Mouse (Mus musculus) adrenal gland, adult 18-20 months (tissue): ENCODE measurements at regions not wholly inside any gene's neighbourhood (a gene's known extent, or its start where the extent isn't known, plus 50 kb on each side); places are given as distances from the start of the nearest gene placed in this dataset.

Source experiments
- DNase-seq, 2 experiments: peaks; one replicate each; pipeline ENCODE4 v3.0.0; 2021 to 2022; ENCODE audit warnings: low spot score in 2 of 2

DNA sequence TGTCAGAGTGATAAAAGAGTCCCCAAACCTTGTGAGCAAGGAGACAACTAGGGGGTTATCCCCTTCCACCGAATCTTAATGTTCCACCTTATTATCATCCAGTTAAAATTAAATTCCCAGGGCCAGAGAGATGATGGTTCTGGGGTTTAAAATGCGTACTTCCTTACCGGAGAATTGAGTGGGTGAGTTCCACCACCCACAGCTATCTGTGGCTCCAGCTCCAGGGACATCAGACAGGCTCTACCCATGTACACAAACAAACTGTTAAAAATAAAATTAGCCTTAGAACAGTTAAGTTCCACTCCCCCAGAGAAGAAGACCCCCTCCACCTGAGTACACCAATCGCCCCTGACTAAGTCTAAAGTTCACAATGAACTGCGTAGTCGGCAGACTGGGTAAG lies 52.0 kb upstream of the Mgat5 start:
- DNase-seq = no peak

DNA sequence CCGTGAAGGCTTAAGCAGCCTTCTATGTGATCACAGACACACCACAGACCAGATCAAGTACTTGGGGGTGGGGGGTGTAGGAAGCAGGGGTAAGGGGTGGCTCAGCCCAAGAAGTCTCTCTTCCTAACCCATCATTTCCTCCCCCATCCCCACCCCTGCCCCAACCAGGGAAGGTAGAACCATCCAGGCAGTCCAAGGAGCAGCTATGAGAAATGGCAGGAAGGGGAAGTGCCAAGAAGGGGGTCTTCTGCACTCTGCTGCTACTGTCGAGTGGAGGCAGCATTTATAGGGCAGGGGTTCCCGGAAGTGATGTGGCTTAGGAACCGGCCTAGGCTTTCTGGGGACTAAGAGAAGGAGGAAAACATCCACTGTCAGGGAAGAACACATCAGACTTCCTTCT lies 69.3 kb upstream of the Mgat5 start:
- no peak for DNase-seq

DNA sequence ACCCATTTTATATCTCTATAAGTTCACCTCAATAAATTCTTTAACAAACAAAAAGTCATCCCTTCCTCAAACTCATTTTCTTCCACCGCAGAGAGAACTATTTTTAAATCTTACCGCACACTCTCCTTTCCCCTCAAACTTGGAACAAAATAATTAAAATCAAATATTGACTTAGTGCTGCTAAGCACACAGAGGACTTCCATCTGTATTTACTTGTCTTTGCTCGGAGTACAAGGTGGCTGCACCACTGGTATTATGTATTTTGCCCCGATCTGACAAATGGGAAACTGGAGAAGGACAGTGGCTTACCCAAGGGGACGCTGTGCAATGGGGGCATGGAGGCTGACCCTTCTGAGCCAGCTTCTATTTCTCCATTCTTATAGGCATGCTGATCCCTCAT lies 72.9 kb upstream of the Mgat5 start:
- DNase-seq = no peak

DNA sequence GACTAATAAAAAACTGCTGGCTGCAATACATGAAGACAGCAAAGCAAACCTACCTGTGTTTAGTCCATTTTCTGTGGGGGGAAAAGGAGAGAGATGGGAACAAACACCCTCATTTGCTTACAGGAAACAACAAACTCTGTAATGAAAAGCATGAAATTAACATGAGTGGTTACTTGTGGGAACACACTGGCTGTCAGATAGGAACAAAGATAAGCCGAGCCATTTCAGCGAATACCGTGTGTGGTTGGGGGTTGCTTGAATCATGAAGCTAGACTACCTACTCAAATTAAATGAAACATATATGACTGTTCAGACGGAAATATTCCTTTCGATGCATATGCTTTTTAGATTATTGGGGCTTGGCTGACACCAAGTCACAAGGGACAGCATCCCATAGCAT lies 80.0 kb upstream of the Mgat5 start:
- no peak for DNase-seq

DNA sequence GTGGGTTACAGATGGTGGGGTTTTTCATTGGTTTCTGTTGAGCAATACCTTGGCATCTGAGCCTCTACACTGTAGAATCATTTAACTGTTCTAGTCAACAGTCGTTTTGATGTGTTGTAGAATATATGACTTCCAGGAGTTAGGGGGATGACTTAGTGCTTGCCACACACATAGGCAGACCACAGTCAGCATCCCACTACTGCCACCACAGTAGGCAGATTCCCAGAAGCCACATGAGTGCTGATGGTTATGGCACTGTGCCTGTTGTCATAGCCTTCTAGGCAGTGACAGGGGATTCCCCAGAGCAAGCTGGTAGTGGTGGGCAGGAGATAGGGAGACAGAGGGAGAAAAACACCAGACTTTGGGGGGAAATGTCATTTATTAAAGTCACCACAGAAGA lies 86.8 kb upstream of the Mgat5 start:
- DNase-seq = no peak

DNA sequence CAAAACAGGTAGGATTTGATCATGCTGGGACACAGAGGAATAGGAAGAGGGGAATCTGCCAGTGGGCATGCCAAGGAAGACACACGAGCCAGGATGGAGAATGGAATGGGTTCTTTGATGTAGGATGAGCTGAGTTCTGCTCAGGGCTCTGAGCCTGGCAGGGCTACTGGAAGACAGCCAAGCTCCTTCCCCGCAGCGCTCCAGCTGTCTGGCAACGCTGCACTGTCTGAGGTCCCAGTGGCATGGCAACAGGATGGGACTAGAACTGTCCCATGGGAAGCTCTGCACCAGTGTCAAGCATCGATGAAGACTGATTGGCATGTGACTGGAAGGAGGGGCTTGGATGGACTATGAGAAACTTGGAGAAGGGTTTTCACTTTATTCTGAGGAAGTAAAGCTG lies 97.3 kb upstream of the Mgat5 start:
- DNase-seq = no peak

DNA sequence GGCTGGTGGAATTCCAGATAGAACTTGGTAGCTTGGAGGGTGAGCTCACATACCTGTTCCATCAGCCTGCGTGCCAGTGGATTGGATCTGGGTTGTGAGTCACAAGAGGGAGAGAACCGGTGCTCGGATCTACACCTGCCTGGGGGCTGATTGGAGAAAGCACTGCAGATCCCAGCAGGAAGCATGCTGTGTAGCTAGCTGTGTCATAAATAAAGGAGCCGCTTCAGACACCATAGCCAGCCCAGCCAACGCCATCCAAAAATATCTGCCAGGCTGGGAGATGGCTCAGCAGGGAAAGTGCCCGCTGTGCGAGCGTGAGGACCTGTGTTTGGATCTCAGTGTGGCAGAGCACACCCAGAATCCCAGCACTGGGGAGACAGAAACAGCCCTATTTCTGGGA lies 99.0 kb upstream of the Mgat5 start:
- no peak for DNase-seq

DNA sequence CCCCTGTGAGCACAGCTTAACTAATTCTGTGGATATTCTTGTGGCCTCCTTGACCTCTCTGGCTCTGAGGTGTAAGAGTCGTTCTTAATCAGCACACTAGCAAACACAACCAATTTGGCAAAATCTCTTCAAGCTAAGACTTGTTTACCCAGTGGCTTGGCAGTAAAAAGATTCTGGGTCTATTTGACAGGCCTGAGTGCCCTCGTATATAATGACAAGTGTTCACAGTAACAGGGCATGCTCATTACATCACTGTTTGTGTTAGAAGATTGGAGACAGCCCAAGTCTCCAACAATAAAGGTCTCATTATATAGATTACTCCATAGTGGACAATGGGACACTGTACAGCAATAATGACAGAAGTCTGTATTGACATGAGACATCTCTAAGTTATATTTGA lies 101.2 kb upstream of the Mgat5 start:
- DNase-seq = no peak

DNA sequence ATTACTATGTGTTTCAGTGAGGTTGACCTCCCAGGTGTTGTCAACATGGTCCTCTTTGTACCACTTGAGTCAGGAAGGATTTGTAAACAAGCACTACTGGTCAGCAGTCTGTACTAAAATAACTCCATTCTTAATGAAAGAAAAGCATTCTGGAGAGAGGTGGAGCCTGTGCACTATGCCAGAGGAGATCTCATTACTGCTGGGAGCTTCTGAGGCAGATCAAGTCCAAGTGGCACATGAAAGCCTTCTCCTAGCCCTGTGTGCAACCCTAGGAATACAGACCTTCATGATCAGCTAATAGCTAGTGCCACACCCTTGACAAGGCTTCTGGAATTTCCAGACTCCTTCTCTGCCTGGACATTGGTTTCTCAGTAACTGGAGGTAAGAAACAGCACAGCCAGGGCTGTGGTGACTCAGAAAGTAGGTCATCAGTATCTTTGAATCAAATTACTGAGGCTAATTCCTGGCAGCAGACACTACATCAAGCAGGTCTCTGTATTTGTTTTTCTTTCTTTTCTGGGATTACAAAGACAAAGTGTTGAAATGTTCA lies 105.9 kb upstream of the Mgat5 start:
- DNase-seq = no peak

DNA sequence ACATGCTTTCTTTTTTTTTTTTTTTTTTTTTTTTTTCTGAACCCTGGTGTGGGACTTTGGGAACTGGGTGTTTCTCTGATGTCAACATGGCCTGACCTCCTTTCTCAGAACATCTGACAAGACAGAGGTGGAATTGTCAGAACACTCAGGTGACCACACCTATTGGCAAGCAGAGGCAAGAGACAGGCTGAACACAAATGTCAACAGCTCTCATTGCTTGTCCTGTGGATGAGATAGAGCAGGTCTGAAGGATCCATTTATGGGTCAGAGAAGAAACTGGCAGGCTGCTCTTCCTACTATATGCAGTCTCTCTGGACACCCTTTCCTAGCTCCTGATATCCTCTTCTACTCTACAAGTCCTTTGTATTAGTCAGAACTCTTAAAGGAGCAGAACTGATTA lies 117.2 kb upstream of the Mgat5 start:
- no peak for DNase-seq

DNA sequence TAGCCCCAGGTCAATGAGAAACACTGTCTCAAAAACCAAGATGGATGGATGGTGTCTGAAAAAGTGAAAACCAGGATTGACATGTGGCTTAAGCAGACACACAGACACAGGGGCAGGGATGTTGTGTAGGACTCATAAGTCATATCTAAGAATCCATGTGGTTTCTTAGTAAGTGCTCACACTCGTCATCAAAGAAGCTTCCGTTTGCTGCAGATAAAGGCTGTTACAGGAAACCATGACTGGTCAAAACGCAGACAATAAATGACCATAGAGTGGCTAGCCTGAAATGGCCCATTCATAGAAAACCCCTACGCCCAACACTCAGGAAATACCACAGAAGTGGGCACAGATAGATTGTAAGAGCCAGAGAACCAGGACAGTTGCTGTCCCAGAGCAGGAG lies 118.8 kb upstream of the Mgat5 start:
- no peak for DNase-seq

DNA sequence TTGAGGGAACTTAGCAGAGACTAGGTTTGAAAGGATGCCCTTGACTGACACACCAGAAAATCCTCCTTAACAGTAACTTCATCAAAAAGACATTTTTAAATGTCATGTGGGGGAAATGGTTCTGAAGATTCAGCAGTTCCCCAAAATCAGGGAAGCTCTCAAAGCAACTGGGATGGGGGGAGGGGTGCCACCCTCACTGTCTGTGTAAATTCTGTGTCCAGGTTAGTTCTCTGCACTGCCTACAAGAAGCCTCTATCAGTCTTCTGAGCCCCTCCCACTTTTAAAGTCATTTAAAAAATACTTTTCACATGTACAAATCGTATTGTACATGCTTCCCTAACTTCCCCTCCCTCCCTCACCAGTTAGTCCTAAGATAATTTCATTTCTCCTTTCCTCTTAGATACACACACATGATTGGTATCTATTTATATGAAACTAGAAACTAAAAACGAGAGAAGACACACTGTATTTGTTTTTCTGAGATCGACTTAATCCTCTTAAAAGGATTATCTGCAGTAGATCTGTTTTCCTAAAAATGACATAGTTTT lies 121.0 kb upstream of the Mgat5 start:
- no peak for DNase-seq

DNA sequence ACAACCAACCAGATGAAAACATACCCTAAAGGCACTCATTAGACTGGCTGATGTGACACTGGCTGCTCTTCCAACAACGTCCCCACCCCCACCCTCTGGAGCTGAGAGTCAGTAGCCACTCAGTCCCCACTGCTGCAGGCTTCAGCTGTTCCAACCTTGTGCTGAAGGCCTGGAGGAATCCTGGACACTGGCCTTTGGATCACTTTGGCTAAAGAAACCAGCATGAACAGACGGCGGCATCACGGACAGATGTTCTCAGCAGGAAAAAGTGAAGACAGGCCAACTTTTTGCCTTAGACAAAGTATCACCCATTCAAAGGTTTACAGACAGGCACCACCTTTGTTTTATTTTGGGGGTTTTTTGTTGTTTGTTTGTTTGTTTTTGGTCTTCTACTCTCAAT lies 125.8 kb upstream of the Mgat5 start:
- DNase-seq = no peak

DNA sequence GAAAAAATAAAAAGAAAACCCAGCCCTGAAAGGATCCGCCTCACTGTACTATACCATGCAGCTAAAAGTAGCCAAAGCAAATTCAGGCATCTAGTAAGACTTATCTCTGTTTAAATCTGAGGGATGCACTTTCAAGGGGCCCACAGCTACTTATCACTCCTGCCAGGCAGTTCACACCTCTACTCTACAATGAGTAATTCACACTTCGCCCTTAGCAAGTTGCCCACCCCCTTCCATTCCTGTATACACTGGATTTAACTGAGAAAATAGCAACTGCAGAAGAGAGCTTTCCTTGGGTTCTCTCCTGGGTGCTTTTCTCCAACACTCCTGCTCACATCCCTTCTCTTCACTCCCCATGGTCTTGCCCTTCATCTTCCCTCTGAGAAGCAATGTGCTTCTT lies 142.4 kb upstream of the Mgat5 start:
- no peak for DNase-seq

DNA sequence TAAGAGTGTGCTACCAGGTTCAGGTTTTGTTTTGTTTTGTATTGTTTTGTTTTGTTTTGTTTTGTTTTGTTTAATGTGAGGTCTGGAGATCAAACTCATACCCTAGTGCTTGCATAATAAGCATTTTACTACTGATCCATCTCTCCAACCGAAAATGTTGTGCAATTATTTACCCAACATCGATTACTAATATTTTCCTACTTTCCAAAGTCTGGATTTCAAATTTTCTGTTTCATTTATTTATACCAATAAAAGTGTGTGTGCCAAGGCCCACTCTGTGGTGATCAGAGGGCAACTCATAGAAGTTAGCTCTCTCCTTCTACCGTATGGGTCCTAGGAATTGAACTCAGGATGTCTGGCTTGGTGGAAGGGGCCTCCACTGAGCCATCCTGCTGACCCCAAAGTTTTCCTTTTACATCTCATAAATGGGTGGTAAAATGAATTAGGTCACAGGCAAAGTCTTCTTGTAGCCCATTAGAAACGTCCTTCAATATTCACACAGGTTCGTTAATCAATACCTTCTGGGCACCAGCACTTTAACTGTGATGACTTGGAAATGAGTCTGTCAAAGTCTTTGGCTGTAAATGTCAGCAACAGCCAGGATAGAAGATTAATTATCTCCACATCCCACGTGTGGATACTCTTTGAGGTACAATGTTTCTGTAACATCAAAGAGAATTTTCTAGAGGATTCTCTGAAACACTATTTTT lies 158.9 kb upstream of the Mgat5 start:
- DNase-seq = no peak

DNA sequence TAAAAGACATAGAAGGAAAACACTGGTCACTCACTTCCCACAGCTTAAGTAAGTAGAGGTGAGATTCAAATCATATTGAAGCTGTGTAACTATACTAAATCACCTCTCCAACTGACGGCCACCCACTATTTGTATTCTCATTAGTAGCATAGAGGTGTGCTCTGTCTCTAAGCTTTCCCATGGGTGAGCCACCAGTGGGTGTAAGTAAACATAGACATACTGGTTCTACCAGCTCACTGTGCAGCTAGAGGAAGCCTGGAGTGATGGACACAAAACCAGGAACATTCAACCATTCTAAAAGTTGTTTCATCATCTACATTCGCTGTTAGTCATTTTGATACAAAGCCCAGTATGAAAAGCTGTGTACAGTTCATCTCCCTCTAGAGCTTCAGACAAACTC lies 170.1 kb upstream of the Mgat5 start:
- DNase-seq = no peak

DNA sequence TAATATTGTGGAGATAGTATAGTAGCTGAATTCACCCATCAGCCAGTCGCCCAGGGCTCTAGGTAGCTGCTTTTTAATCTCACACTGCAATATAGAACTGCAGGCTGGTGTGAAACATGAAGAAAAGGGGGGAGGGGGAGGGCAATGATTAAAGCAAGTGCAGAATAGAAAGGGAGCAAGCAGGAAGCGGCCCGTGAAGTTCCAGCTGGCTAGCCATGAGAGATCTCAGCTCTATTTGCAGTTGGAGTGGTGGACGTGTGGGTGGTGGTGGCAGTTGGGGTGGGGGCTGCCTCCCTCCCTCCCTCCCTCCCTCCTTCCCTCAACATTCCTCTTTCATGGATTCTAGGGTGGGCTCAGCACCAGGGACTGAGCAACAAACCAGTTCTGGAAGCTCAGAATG lies 173.3 kb upstream of the Mgat5 start:
- DNase-seq = no peak

DNA sequence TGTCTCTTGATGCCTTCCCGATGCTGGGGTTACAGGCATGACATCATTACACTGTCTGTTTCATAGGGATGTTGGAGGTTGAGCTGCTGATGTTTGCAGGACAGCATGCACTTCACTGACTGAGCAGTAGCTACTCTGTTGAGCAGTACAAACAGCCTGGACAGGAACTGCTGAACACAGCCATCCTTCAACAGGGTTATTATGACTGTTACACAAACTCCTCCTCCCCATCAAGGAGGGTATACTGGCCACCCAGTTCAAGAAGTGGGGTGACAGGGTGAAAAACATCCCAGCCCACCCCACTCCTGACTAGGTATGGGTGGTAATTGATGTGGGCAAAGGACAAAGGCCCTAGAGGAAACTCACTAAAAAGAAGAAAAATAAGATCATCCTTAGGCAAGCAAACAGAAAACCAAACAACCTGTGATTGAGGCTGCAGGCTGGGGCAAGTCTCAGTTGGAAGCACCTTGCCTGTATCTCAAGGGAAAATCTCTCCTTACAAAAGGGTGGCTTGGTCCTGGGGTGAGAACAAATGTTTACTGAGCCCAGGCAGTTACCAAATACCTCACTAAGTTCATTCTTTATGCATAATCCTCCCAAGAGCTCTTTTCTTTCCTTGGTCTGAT lies 175.8 kb upstream of the Mgat5 start:
- DNase-seq = no peak

DNA sequence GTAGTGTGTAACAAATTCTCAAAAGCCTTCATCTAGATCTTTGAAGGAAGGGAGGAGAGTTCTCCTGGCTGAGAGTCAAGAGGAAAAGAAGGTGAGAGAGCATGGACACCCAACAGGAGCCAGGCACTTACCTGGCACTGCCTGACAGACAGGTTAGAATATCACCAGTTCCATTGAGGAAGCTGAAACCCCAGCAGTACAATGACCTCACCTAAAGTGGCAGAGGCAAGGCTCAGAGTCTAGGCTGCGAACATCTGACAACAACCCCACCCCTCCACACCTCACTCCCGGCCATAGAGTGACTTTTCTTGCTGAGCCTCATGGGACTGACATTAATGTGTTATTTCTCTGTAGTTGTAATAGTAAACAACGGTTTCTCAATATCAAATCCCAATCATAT lies 181.7 kb upstream of the Mgat5 start:
- DNase-seq = no peak

DNA sequence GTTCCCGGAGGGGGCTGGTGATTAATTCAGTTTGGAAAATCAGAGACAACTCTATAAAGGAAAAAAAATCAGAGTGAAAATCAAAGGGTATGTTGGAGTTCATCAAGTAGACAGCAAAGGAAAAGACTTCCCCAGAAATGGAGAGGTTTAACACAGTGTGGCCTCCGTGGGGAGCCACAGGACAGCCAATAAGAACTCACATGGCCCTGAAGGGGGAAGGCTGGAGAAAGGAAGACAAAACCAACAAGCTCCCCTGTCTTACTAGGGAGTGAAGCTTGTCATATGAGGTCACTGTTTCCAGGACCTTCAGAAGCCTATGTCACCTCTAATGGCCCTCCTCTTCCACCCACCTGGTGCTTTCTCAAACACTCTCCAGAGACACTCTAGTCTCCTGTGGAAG lies 187.1 kb upstream of the Nckap5 start:
- no peak for DNase-seq

DNA sequence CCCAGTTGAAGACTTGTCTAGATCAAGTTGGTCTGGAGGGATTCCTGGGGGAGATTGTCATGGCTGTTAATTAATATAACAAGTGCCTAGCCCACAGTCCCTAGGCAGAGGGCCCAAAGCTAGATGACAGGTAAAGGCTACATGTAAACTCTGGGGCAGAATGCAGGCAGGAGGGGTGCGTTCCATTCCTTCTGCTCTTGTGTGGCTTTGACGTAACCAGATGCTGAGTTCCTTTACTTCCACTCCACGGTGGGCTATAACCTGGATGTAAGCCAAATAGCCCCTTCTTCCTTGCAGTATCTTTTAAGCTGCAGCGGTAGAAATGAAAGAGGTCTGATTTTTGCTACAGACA lies 185.3 kb upstream of the Nckap5 start:
- DNase-seq = no peak

DNA sequence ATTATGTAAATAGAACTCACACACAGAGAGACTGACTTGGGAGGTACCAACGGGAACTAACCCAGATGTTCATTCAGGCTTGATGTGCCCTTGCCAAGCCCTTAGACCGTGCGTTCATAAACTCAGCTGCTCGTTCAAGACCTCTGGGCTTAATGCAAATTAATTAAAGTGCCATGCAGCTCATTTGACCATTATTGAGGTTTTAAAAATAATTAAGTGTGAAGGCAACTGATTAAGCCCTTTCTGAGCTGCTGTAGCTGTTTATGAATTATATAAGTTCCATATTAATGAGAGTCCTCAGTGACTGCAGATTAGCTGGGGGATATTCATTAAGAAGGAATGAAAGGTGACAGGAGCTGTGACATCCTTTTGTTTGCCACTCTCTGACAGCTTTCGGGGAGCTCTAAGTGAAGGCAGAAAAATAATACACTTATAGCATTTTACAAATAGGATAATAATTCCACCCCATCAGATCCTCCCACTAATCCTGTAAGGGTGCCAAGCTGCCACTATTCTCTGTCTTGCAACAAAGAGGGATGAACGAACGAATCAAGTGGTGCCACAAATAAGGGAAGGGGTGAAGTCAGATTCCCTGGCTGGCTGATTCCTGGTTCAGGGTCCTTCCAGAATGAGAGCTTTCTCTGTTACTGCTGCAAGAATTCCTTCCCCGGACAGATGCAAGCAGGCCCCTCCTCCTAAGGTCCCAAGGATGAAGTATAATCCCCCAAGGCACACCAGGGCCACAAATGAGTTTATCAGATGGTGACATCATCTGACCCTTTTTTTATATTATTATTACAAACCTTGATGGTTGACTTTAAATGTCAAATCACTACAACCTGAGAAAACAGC lies 184.7 kb upstream of the Nckap5 start:
- DNase-seq = no peak
